Mouse (Mus musculus) midbrain, embryonic 16.5 days (tissue): ENCODE measurements around the gene Islr2. TPM values are rescaled to one million over a fixed set of nuclear protein-coding genes. Genes with fewer than 3 reads are reported as not detected.

Experiments
- ATAC-seq: fragments of 200-750 bp; cut with Nextera tagmentation; 2 replicates; pipeline ENCODE4 v1.8.0; 2017; ENCODE audit warnings: moderate TSS enrichment
- H3K27ac ChIP-seq: fragments of 300-500 bp; sonication (generic); 2 replicates; pipeline ENCODE4 v1.5.1; 2014; ENCODE audit warnings: mild to moderate bottlenecking, low read length, mixed read lengths
- H3K27me3 ChIP-seq: fragments of 300-500 bp; sonication (generic); 2 replicates; pipeline ENCODE4 v1.6.1; 2014; ENCODE audit warnings: low read depth, low read length, mixed read lengths; ENCODE audit not compliant: control insufficient read depth, insufficient read depth
- H3K36me3 ChIP-seq: fragments of 300-500 bp; sonication (generic); 2 replicates; pipeline ENCODE4 v1.6.1; 2014; ENCODE audit warnings: mild to moderate bottlenecking, low read length, moderate library complexity, mixed read lengths; ENCODE audit not compliant: control insufficient read depth, insufficient read depth
- H3K4me1 ChIP-seq: fragments of 300-500 bp; sonication (generic); 2 replicates; pipeline ENCODE4 v1.6.1; 2014; ENCODE audit warnings: mild to moderate bottlenecking, low read length, mixed read lengths; ENCODE audit not compliant: control insufficient read depth, insufficient read depth
- H3K4me2 ChIP-seq: fragments of 300-500 bp; sonication (generic); 2 replicates; pipeline ENCODE4 v1.6.1; 2014; ENCODE audit warnings: mild to moderate bottlenecking, low read length, mixed read lengths
- H3K4me3 ChIP-seq: fragments of 300-500 bp; sonication (generic); 2 replicates; pipeline ENCODE4 v1.5.1; 2014; ENCODE audit warnings: low read depth, mild to moderate bottlenecking, low read length, moderate library complexity, mixed read lengths
- H3K9ac ChIP-seq: fragments of 300-500 bp; sonication (generic); 2 replicates; pipeline ENCODE4 v1.6.1; 2014; ENCODE audit warnings: low read depth, low read length, mixed read lengths
- H3K9me3 ChIP-seq: fragments of 300-500 bp; sonication (generic); replicated peaks from 2 replicates; pipeline ENCODE4 v1.6.1; 2014; ENCODE audit warnings: mild to moderate bottlenecking, low read length, mixed read lengths; ENCODE audit not compliant: control insufficient read depth, poor library complexity, severe bottlenecking
- WGBS: fragments of 180-500 bp; shearing (Covaris S2); extraction: QIAGEN DNeasy Blood & Tissue Kit; methylation state at CpG from one replicate; pipeline ENCODE4 v1.1.7; 2014; 5-methylcytosine and 5-hydroxymethylcytosine counted together
- polyA plus RNA-seq: library from polyadenylated mRNA; unstranded; fragments of >200 nt; fragmentation: Nextera tagmentation; extraction: Ambion mirVana; gene quantifications from 2 replicates; pipeline ENCODE4 v1.2.1, GENCODE M21; 2015

Gene Islr2
- polyA plus RNA-seq, 1 experiment from 2014 or later, result 38.0 TPM

GRCm38 (mm10) chr9:58200270-58201090, 3.6 kb downstream of the Islr2 start:
- 7% methylated on average over 11 of the region's 11 CpGs for WGBS
- peak overlapping the region; percentile 45 for H3K4me3 ChIP-seq
- H3K9me3 ChIP-seq, result no peaks in the 10 kb centered on the region
- H3K9ac ChIP-seq, result peak overlapping the region; percentile 62
- H3K27ac ChIP-seq, result peak overlapping the region; percentile 76
- peaks cover 40% of the 10 kb centered on the region for H3K4me1 ChIP-seq
- ATAC-seq, result no peak
- H3K27me3 ChIP-seq, result peaks cover 45% of the 10 kb centered on the region
- H3K36me3 ChIP-seq, result no peaks in the 10 kb centered on the region
- peak overlapping the region; percentile 80 for H3K4me2 ChIP-seq

GRCm38 (mm10) chr9:58199381-58200269, 4.5 kb downstream of the Islr2 start:
- WGBS, result 1% methylated on average over 41 of the region's 41 CpGs
- H3K4me3 ChIP-seq, result peak overlapping the region; percentile 45
- peak overlapping the region; percentile 62 for H3K9ac ChIP-seq
- peaks cover 40% of the 10 kb centered on the region for H3K4me1 ChIP-seq
- H3K27ac ChIP-seq, result peak overlapping the region; percentile 76
- H3K9me3 ChIP-seq, result no peaks in the 10 kb centered on the region
- no peaks in the 10 kb centered on the region for H3K36me3 ChIP-seq
- H3K27me3 ChIP-seq, result peaks cover 45% of the 10 kb centered on the region
- peak overlapping the region; percentile 80 for H3K4me2 ChIP-seq
- ATAC-seq, result no peak

GRCm38 (mm10) chr9:58198801-58199371, 5.2 kb downstream of the Islr2 start:
- Histone ChIP-seq H3K27me3 (peaks cover 45% of the 10 kb centered on the region), H3K9ac (peak overlapping the region; percentile 62), H3K4me1 (peaks cover 40% of the 10 kb centered on the region), H3K9me3 (no peaks in the 10 kb centered on the region), H3K36me3 (no peaks in the 10 kb centered on the region), H3K4me3 (peak overlapping the region; percentile 45), H3K4me2 (peak overlapping the region; percentile 80), H3K27ac (peak overlapping the region; percentile 76)
- ATAC-seq, result no peak
- WGBS, result under 1% methylated on average over 38 of the region's 38 CpGs

GRCm38 (mm10) chr9:58197781-58198701, 6.1 kb downstream of the Islr2 start:
- Histone ChIP-seq H3K4me3 (peak overlapping the region; percentile 45), H3K36me3 (no peaks in the 10 kb centered on the region), H3K9me3 (no peaks in the 10 kb centered on the region), H3K27me3 (peaks cover 39% of the 10 kb centered on the region), H3K4me1 (peaks cover 40% of the 10 kb centered on the region), H3K27ac (peak overlapping the region; percentile 76), H3K9ac (peak overlapping the region; percentile 62), H3K4me2 (peak overlapping the region; percentile 80)
- under 1% methylated on average over 57 of the region's 58 CpGs for WGBS
- no peak for ATAC-seq

- no peak for ATAC-seq
Observed at GRCm38 (mm10) chr9:58196610-58197567, 7.2 kb downstream of the Islr2 start.

GRCm38 (mm10) chr9:58196141-58196540, 8.0 kb downstream of the Islr2 start:
- Histone ChIP-seq H3K36me3 (no peaks in the 10 kb centered on the region), H3K9ac (peak overlapping the region; percentile 62), H3K27me3 (peaks cover 33% of the 10 kb centered on the region), H3K9me3 (no peaks in the 10 kb centered on the region), H3K4me2 (peak overlapping the region; percentile 80), H3K27ac (peak overlapping the region; percentile 76), H3K4me1 (peaks cover 31% of the 10 kb centered on the region), H3K4me3 (peak overlapping the region; percentile 45)
- WGBS, result 4% methylated on average over 12 of the region's 14 CpGs
- no peak for ATAC-seq

More at GRCm38 (mm10) chr9:58196610-58197567, 7.2 kb downstream of the Islr2 start:
- Histone ChIP-seq H3K27ac (peak overlapping the region; percentile 76), H3K27me3 (peaks cover 37% of the 10 kb centered on the region), H3K4me1 (peaks cover 37% of the 10 kb centered on the region), H3K36me3 (no peaks in the 10 kb centered on the region), H3K4me2 (peak overlapping the region; percentile 80), H3K9me3 (no peaks in the 10 kb centered on the region), H3K9ac (peak overlapping the region; percentile 62), H3K4me3 (peak overlapping the region; percentile 45)
- WGBS, result 3% methylated on average over 46 of the region's 46 CpGs

- Histone ChIP-seq H3K36me3 (no peaks in the 10 kb centered on the region), H3K9me3 (no peaks in the 10 kb centered on the region), H3K9ac (peak overlapping the region; percentile 62), H3K4me2 (peak overlapping the region; percentile 80), H3K27me3 (peaks cover 29% of the 10 kb centered on the region), H3K27ac (peak overlapping the region; percentile 76), H3K4me3 (peak overlapping the region; percentile 45), H3K4me1 (peaks cover 31% of the 10 kb centered on the region)
- no peak for ATAC-seq
- WGBS, result 11% methylated on average over 1 of the region's 1 CpGs
Observed at GRCm38 (mm10) chr9:58195671-58196070, 8.4 kb downstream of the Islr2 start.
